Mouse (Mus musculus) hindbrain, embryonic 15.5 days (tissue): ENCODE data around the gene Clec2d. TPM values are rescaled to one million over a fixed set of nuclear protein-coding genes. Genes with fewer than 3 reads are reported as not detected.

ENCODE experiments used
- ATAC-seq: fragments of 200-750 bp; cut with Nextera tagmentation; 2 replicates; pipeline ENCODE4 v1.8.0; 2017; ENCODE audit warnings: low read depth, moderate number of reproducible peaks, moderate TSS enrichment; ENCODE audit not compliant: low FRiP score
- H3K27ac ChIP-seq: fragments of 300-500 bp; sonication (generic); replicated peaks from 2 replicates; pipeline ENCODE4 v1.5.1; 2015; ENCODE audit warnings: mild to moderate bottlenecking, inconsistent platforms
- H3K27me3 ChIP-seq: fragments of 300-500 bp; sonication (generic); 2 replicates; pipeline ENCODE4 v1.6.1; 2015; ENCODE audit warnings: control low read depth, inconsistent platforms
- H3K36me3 ChIP-seq: fragments of 300-500 bp; sonication (generic); 2 replicates; pipeline ENCODE4 v1.6.1; 2015; ENCODE audit warnings: control low read depth, inconsistent platforms
- H3K4me1 ChIP-seq: fragments of 300-500 bp; sonication (generic); replicated peaks from 2 replicates; pipeline ENCODE4 v1.6.1; 2015; ENCODE audit warnings: control low read depth, inconsistent platforms
- H3K4me2 ChIP-seq: fragments of 300-500 bp; sonication (generic); 2 replicates; pipeline ENCODE4 v1.6.1; 2015; ENCODE audit warnings: moderate library complexity, mild to moderate bottlenecking, inconsistent platforms
- H3K4me3 ChIP-seq: fragments of 300-500 bp; sonication (generic); 2 replicates; pipeline ENCODE4 v1.5.1; 2015; ENCODE audit warnings: mild to moderate bottlenecking, inconsistent platforms
- H3K9ac ChIP-seq: fragments of 300-500 bp; sonication (generic); 2 replicates; pipeline ENCODE4 v1.6.1; 2015; ENCODE audit warnings: inconsistent platforms
- H3K9me3 ChIP-seq: fragments of 300-500 bp; sonication (generic); 2 replicates; pipeline ENCODE4 v1.6.1; 2016; ENCODE audit warnings: control low read depth, inconsistent platforms
- WGBS: fragments of 180-500 bp; shearing (Covaris S2); methylation state at CpG from one replicate; pipeline ENCODE4 v1.1.7; 2015; 5-methylcytosine and 5-hydroxymethylcytosine counted together
- polyA plus RNA-seq: library from polyadenylated mRNA; unstranded; fragments of >200 nt; fragmentation: Nextera tagmentation; extraction: Ambion mirVana; gene quantifications from 2 replicates; pipeline ENCODE4 v1.2.1, GENCODE M21; 2015

Clec2d gene
- 0.12 and 0.13 TPM in 2 replicates for polyA plus RNA-seq

GRCm38 (mm10) chr6:129180403-129181169, at the start of gene Clec2d:
Clec2d (plus strand) TSS chr6:129180615.
- no peaks in the 10 kb centered on the region; the same call in 1 of the 2 replicates for H3K4me1 ChIP-seq
- H3K9me3 ChIP-seq = no peaks in the 10 kb centered on the region
- H3K4me2 ChIP-seq = peak within 1 kb of the TSS; percentile 57
- peak; percentile 89 for ATAC-seq
- 2% methylated on average over 15 of the region's 15 CpGs for WGBS
- peak within 1 kb of the TSS; percentile 73 for H3K27ac ChIP-seq
- H3K27me3 ChIP-seq = no peaks in the 10 kb centered on the region
- H3K9ac ChIP-seq = peak within 1 kb of the TSS; percentile 37
- H3K4me3 ChIP-seq = peak within 1 kb of the TSS; percentile 42
- no peaks in the 10 kb centered on the region for H3K36me3 ChIP-seq

GRCm38 (mm10) chr6:129132604-129133341, 47.6 kb upstream of the Clec2d start:
- H3K27me3 ChIP-seq = no peaks in the 10 kb centered on the region
- ATAC-seq = no peak
- no peak overlapping the region for H3K4me3 ChIP-seq
- H3K9me3 ChIP-seq = no peaks in the 10 kb centered on the region
- no peaks in the 10 kb centered on the region for H3K4me1 ChIP-seq
- no peak overlapping the region for H3K27ac ChIP-seq
- H3K4me2 ChIP-seq = no peak overlapping the region
- WGBS = 81% methylated on average over 4 of the region's 4 CpGs
- no peaks in the 10 kb centered on the region for H3K36me3 ChIP-seq
- H3K9ac ChIP-seq = no peak overlapping the region

GRCm38 (mm10) chr6:129146812-129147211, 33.6 kb upstream of the Clec2d start:
- Histone ChIP-seq H3K36me3 (no peaks in the 10 kb centered on the region), H3K4me1 (no peaks in the 10 kb centered on the region), H3K9me3 (no peaks in the 10 kb centered on the region), H3K4me2 (no peak overlapping the region), H3K27ac (no peak overlapping the region), H3K4me3 (no peak overlapping the region), H3K9ac (no peak overlapping the region), H3K27me3 (no peaks in the 10 kb centered on the region)
- WGBS = 98% methylated on average over 2 of the region's 2 CpGs
- no peak for ATAC-seq

- no peaks in the 10 kb centered on the region for H3K4me1 ChIP-seq
Observed at GRCm38 (mm10) chr6:129160103-129160502, 20.3 kb upstream of the Clec2d start.

GRCm38 (mm10) chr6:129161136-129161535, 19.3 kb upstream of the Clec2d start:
- WGBS = 94% methylated on average over 3 of the region's 3 CpGs
- H3K27ac ChIP-seq = no peak overlapping the region
- no peaks in the 10 kb centered on the region for H3K9me3 ChIP-seq
- H3K4me3 ChIP-seq = no peak overlapping the region
- no peaks in the 10 kb centered on the region for H3K36me3 ChIP-seq
- no peak overlapping the region for H3K4me2 ChIP-seq
- no peak overlapping the region for H3K9ac ChIP-seq
- ATAC-seq = no peak
- H3K4me1 ChIP-seq = no peaks in the 10 kb centered on the region
- H3K27me3 ChIP-seq = no peaks in the 10 kb centered on the region

More at GRCm38 (mm10) chr6:129160103-129160502, 20.3 kb upstream of the Clec2d start:
- no peak overlapping the region for H3K27ac ChIP-seq
- H3K4me2 ChIP-seq = no peak overlapping the region
- no peak overlapping the region for H3K9ac ChIP-seq
- no peaks in the 10 kb centered on the region for H3K9me3 ChIP-seq
- no peak overlapping the region for H3K4me3 ChIP-seq
- 96% methylated on average over 3 of the region's 3 CpGs for WGBS
- no peaks in the 10 kb centered on the region for H3K27me3 ChIP-seq
- ATAC-seq = no peak
- H3K36me3 ChIP-seq = no peaks in the 10 kb centered on the region

- no peaks in the 10 kb centered on the region for H3K4me1 ChIP-seq
- no peak overlapping the region for H3K27ac ChIP-seq
- H3K9me3 ChIP-seq = no peaks in the 10 kb centered on the region
- no peak for ATAC-seq
- H3K4me2 ChIP-seq = no peak overlapping the region
- no peaks in the 10 kb centered on the region for H3K27me3 ChIP-seq
- H3K36me3 ChIP-seq = no peaks in the 10 kb centered on the region
- no peak overlapping the region for H3K4me3 ChIP-seq
- no peak overlapping the region for H3K9ac ChIP-seq
Observed at GRCm38 (mm10) chr6:129161951-129162350, 18.5 kb upstream of the Clec2d start.

- no peaks in the 10 kb centered on the region for H3K4me1 ChIP-seq
- 85% methylated on average over 3 of the region's 3 CpGs for whole genome bisulfite sequencing
- H3K9ac ChIP-seq = no peak overlapping the region
- H3K27me3 ChIP-seq = no peaks in the 10 kb centered on the region
- H3K4me3 ChIP-seq = no peak overlapping the region
- ATAC-seq = no peak
- H3K9me3 ChIP-seq = no peaks in the 10 kb centered on the region
- H3K27ac ChIP-seq = no peak overlapping the region
- H3K4me2 ChIP-seq = no peak overlapping the region
- H3K36me3 ChIP-seq = no peaks in the 10 kb centered on the region
Observed at GRCm38 (mm10) chr6:129162587-129163159, 17.7 kb upstream of the Clec2d start.

GRCm38 (mm10) chr6:129163606-129164005, 16.8 kb upstream of the Clec2d start:
- H3K9me3 ChIP-seq = no peaks in the 10 kb centered on the region
- WGBS = 91% methylated on average over 1 of the region's 1 CpGs

GRCm38 (mm10) chr6:129170925-129171324, 9.5 kb upstream of the Clec2d start:
- no peak overlapping the region for H3K9ac ChIP-seq
- no peak overlapping the region for H3K4me2 ChIP-seq
- H3K4me1 ChIP-seq = no peaks in the 10 kb centered on the region
- WGBS = 92% methylated on average over 1 of the region's 1 CpGs
- no peaks in the 10 kb centered on the region for H3K36me3 ChIP-seq
- no peaks in the 10 kb centered on the region for H3K27me3 ChIP-seq
- H3K27ac ChIP-seq = no peak overlapping the region
- no peaks in the 10 kb centered on the region for H3K9me3 ChIP-seq
- no peak overlapping the region for H3K4me3 ChIP-seq
- no peak for ATAC-seq

More at GRCm38 (mm10) chr6:129163606-129164005, 16.8 kb upstream of the Clec2d start:
- no peak overlapping the region for H3K27ac ChIP-seq
- no peaks in the 10 kb centered on the region for H3K4me1 ChIP-seq
- no peak overlapping the region for H3K4me2 ChIP-seq
- no peak overlapping the region for H3K4me3 ChIP-seq
- H3K9ac ChIP-seq = no peak overlapping the region
- no peaks in the 10 kb centered on the region for H3K27me3 ChIP-seq
- no peaks in the 10 kb centered on the region for H3K36me3 ChIP-seq
- ATAC-seq = no peak

GRCm38 (mm10) chr6:129171675-129172074, 8.7 kb upstream of the Clec2d start:
- Histone ChIP-seq H3K27ac (no peak overlapping the region), H3K9ac (no peak overlapping the region), H3K36me3 (no peaks in the 10 kb centered on the region), H3K4me3 (no peak overlapping the region), H3K9me3 (no peaks in the 10 kb centered on the region), H3K4me1 (no peaks in the 10 kb centered on the region), H3K27me3 (no peaks in the 10 kb centered on the region), H3K4me2 (no peak overlapping the region)
- 92% methylated on average over 1 of the region's 1 CpGs for WGBS
- no peak for ATAC-seq

- Histone ChIP-seq H3K27ac (no peak overlapping the region), H3K27me3 (no peaks in the 10 kb centered on the region), H3K4me2 (no peak overlapping the region), H3K9ac (no peak overlapping the region), H3K4me3 (no peak overlapping the region), H3K9me3 (no peaks in the 10 kb centered on the region), H3K4me1 (no peaks in the 10 kb centered on the region), H3K36me3 (no peaks in the 10 kb centered on the region)
- no peak for ATAC-seq
Observed at GRCm38 (mm10) chr6:129174836-129175235, 5.6 kb upstream of the Clec2d start.

GRCm38 (mm10) chr6:129175612-129176011, 4.8 kb upstream of the Clec2d start:
- no peak overlapping the region for H3K9ac ChIP-seq
- no peak for ATAC-seq

More at GRCm38 (mm10) chr6:129175612-129176011, 4.8 kb upstream of the Clec2d start:
- no peak overlapping the region for H3K27ac ChIP-seq
- H3K36me3 ChIP-seq = no peaks in the 10 kb centered on the region
- no peak overlapping the region for H3K4me3 ChIP-seq
- H3K4me2 ChIP-seq = no peak overlapping the region
- no peaks in the 10 kb centered on the region for H3K9me3 ChIP-seq
- no peaks in the 10 kb centered on the region for H3K27me3 ChIP-seq
- no peaks in the 10 kb centered on the region; the same call in 1 of the 2 replicates for H3K4me1 ChIP-seq
